Mouse (Mus musculus) layer of hippocampus, postnatal 25 days (tissue): ENCODE results near the gene Krt87. TPM values are rescaled to one million over a fixed set of nuclear protein-coding genes. Genes with fewer than 3 reads are reported as not detected.

ENCODE experiments used
- DNase-seq, 2 experiments: peaks; one replicate each; pipeline ENCODE4 v3.0.0; 2022; ENCODE audit warnings: mixed read lengths in 2 of 2, low spot score in 1 of 2; ENCODE audit errors: extremely low spot score in 1 of 2
- total RNA-seq, 2 experiments: library from RNA; stranded (reverse); gene quantifications; 2 replicates each; pipeline ENCODE4 v1.2.3; 2021

Gene Krt87
- total RNA-seq, 2 experiments from 2014 or later, result 0.42 to 0.71 TPM

- DNase-seq, result no peak
Measured at GRCm38 (mm10) chr15:101420903-101421302, 17.7 kb downstream of the Krt87 start.

- DNase-seq, result no peak
Measured at GRCm38 (mm10) chr15:101418950-101419349, 19.7 kb downstream of the Krt87 start.

DNA sequence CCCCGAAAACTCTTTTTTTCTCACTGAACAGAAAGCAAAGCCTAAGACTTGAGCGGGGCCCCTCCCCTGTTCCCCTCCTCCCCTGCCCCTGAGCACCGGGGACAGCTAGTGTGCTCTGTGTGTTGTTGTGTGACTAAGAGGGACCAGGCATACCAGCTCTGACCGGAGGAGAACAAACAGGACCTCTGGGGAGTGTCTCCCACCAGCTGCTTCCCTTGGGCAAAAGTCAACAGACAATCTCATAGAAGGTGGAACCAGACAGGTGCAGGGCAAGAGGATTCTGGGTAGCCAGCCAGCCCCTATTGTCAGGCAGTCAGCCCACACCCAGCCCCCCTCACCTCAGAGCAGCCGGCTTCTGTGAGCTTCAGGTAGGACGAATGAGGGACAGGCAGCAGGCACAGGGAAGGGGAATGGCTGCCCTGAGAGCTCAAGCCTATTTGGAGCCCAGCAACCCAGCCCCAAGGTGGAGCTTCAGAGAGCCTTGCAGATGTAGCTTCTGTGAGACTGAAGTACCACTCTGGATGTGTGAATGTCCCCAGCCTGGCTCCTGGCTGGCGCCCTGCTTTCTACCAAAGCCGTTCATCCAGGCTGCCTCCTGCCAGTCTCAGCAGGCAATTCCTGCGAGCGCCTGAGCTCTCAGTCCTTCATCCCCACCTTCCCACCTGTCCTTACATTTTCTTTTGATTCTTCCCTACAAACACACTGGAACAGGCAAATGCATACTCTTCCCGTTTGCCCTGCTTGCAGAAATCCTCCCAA, 23.6 kb downstream of the Krt87 start:
- DNase-seq, result no peak

DNA sequence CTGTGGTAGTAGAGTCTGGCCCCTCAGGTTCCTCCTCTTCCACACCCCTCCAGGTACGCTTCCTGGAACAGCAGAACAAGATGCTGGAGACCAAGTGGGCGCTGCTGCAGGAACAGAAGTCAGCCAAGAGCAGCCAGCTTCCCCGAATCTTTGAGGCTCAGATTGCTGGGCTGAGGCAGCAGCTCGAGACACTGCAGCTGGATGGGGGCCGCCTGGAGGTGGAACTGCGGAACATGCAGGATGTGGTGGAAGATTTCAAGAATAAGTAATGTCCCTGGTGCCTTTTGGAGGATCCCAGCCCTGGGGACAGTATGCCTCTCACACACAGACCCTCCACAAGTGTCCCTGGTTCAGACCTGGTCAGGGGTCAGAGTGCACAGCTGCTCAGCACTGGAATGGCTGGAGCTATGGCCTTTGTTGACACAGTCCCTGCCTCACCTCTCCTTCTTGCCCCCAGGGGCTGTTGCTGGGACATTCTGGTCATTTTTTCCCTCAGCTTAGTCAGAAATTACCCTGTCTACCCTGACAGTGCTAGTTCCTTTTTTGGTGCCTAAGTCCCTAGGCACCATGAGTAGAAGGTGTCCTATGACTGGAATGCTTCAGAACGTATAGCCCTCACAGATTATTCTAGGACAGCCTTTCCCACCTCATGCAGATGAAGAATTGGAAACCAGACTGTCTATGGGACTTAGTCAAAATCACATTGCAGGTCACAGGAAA, 24.5 kb downstream of the Krt87 start:
- DNase-seq, result no peak

DNA sequence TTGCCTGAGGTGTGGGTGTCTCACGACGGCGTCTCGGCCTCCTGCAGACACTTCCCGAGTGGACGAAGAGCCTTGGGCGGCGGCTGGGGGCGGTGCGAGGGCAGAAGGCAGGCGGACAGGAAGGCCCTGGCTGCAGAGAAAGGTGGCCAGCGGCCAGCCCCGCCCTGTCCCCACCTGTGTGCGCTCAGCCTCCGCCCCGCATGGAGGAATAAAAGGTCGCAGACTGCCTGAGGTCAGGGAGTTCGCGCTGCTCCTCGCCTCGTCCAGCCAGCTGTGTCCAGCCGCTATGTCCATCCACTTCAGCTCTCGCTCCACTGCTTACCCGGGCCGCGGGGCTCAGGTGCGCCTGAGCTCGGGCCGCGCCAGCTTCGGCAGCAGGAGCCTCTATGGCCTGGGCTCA, 26.4 kb downstream of the Krt87 start:
- DNase-seq, result no peak

DNA sequence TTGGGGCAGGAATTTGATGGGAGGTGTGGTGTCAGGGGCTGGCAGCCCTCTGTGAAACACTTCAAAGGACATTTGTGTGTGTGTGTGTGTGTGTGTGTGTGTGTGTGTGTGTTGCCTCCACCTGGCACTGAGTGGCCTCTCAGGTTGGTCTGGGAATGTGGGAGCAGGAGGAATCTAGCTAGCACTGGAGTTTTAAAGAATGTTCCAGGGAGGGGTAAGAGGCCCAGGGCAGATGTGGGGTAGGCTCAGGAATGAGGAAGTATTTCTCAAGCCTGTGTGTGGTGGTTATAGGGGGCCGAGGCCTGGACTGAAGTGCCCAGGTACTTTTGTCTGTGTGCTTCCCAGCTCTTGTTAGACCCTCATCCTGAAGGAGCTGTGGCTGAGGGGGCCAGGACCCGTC, 27.8 kb downstream of the Krt87 start, which contains the start of gene Krt7:
Gene Krt7 (plus strand): TSS at position 269 of the 400 bp plus-strand sequence.
- DNase-seq, result no peak

- no peak for DNase-seq
Measured at GRCm38 (mm10) chr15:101398269-101398668, 40.3 kb downstream of the Krt87 start.

DNA sequence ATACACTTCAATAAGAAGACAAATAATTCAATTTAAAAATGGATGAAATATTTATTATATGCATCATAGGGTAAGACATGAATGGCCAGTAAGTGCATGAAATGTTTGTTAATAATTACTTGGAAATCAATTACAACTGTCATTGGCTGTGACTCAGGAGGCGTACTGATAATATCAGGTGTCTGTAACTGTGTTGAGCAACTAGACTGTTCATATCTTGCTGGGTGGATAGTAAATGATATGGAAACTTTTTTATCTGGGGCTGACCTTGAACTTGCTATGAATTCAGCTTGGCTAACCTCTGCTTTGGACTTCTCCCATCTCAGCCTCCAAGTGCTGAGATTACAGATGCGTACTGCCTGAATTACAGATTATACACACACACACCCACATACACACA, 40.9 kb downstream of the Krt87 start:
- no peak for DNase-seq

DNA sequence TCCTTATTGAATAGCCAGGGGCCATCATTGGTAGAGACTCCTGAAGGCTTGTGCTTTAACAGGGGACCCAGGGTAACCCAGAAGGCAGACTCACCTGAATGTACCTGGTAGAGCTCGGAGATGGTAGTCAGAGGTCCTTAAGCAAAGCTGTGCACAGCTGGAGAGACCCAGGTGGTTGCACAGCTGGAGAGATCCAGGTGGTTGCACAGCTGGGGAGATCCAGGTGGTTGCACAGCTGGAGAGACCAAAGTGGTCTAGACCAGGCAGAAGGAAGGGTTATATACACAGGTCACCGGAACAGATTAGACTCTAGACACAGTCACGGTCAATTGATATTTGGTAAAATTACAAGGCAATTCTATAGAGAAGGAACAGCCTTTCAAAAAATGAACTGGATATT, 41.7 kb downstream of the Krt87 start:
- DNase-seq, result no peak

GRCm38 (mm10) chr15:101396466-101396865, 42.1 kb downstream of the Krt87 start:
- no peak for DNase-seq

- DNase-seq, result no peak
Measured at GRCm38 (mm10) chr15:101394908-101395307, 43.7 kb downstream of the Krt87 start.

GRCm38 (mm10) chr15:101392251-101392650, 46.4 kb downstream of the Krt87 start:
- DNase-seq, result no peak

DNA sequence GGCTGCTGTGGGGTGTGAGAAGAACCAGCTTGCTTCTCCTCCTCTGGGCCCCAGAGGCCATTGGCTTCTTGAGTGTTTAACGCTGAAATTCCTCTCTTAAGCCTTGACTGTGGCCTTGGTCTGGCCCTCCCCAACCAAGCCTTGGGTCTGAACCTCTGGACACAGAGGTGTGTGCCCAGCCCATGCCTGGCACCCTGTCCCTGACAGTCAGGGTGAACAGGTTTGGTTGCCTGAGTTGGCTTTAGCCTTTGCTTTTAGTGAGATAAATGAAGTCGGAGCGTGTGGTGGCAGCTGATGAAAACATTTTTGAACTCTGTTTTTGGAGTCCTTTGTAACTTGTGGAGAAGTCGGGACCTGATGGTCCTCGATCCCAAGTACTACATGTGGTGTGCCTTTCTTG, 48.4 kb downstream of the Krt87 start:
- DNase-seq, result no peak

DNA sequence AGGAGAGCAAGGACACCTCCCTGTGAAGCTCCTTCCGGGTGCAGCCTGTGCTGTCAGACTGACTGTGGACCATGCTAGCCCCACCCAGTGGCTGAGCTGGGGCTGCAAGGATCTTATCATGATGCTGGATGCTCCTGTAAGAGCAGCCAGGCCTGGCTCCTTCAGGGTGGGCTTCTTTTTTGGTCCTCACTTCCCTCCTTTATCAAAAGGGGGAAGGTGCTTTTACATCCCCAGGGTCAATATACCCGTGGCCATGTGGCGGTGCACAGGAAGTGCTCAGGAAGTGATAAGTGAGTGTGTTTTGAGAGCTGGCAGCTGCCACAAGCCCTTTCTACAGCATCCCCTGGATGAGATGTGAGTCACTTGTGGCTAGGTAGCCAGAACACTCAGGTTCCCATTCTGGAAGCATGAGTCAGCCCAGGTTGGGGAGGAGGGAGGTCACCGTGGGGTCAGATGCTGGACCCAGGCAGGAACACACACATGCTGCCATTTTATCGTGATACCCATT, 50.5 kb downstream of the Krt87 start:
- DNase-seq, result no peak

- no peak for DNase-seq
Measured at GRCm38 (mm10) chr15:101387176-101387575, 51.4 kb downstream of the Krt87 start.

DNA sequence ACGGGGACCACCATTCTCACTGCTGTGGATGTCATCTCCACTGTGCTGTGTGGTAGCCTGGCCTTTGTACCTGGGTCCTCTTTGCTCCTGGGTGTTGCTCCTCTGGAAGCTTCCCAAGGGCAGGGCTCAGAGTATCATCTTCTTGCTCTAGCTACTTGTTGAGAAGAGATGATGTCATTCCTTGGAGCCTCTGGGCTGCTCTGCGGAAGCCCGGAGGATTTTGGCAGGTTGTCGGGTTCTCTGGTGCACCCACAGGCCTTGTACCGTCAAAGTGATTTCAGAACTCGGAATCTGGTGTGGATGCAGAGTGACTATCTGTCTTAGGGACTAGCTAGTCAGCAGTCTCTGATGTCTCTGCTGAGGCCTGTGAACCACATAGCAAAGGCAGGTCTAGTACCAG, 53.5 kb downstream of the Krt87 start:
- DNase-seq, result no peak

DNA sequence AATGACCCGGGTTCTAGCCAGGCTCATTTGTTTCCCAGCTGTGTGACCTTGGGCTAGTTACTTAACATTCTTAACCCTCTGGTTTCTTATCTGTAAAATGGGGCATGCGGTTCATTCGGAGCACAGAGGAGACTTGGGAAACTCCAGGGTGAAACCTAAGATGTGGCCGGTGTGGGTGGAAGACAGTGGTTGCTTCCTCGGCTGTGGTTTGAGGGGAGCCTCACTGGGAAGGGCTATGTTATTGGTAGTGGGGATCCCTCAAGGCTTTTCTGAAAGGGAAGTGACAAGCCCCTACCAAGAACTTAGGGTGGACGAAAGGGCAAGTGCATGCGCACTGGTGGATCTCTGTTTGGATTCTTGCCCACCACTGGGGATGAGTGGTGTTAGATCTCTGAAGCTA, 54.0 kb downstream of the Krt87 start:
- DNase-seq, result no peak

DNA sequence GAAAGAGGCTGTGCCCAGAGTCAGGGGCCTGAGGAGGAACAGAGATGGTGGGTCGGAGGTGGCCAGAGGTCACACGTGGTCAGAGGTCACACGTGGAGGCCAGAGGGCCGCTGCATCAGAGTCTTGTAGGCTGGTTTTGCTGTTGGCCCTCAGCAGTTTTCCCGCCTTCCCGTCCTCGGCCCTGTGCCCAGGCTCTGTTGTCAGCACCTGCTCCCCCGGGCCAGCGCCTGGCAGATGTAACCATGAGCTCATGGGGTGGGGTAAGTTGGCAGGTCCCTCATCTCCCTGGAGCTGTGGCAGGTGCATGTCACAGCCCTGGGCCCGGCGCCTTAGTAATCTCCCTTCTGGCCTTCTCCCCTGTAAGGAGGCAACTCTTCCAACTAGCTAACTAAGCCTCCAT, 55.8 kb downstream of the Krt87 start:
- no peak for DNase-seq

GRCm38 (mm10) chr15:101381758-101382157, 56.8 kb downstream of the Krt87 start:
- DNase-seq, result no peak
